Mouse (Mus musculus) stomach, embryonic 16.5 days (tissue): ENCODE measurements around the gene Hspb1. TPM values are rescaled to one million over a fixed set of nuclear protein-coding genes. Genes with fewer than 3 reads are reported as not detected.

ENCODE experiments used
- ATAC-seq: fragments of 200-750 bp; cut with Nextera tagmentation; 2 replicates; pipeline ENCODE4 v1.8.0; 2017; ENCODE audit warnings: moderate number of reproducible peaks, moderate TSS enrichment; ENCODE audit not compliant: insufficient read depth, low FRiP score
- H3K27ac ChIP-seq: fragments of 300-500 bp; sonication (generic); 2 replicates; pipeline ENCODE4 v1.5.1; 2014; ENCODE audit warnings: low read length
- H3K27me3 ChIP-seq: fragments of 300-500 bp; sonication (generic); 2 replicates; pipeline ENCODE4 v1.6.1; 2014; ENCODE audit warnings: low read length, control low read depth, mixed read lengths; ENCODE audit not compliant: control insufficient read depth, insufficient read depth
- H3K36me3 ChIP-seq: fragments of 300-500 bp; sonication (generic); 2 replicates; pipeline ENCODE4 v1.6.1; 2014; ENCODE audit warnings: low read length; ENCODE audit not compliant: control insufficient read depth, insufficient read depth
- H3K4me1 ChIP-seq: fragments of 300-500 bp; sonication (generic); 2 replicates; pipeline ENCODE4 v1.6.1; 2014; ENCODE audit warnings: low read length, control low read depth, mixed read lengths; ENCODE audit not compliant: control insufficient read depth, insufficient read depth
- H3K4me2 ChIP-seq: fragments of 300-500 bp; sonication (generic); 2 replicates; pipeline ENCODE4 v1.6.1; 2014; ENCODE audit warnings: low read depth, low read length, mixed read lengths
- H3K4me3 ChIP-seq: fragments of 300-500 bp; sonication (generic); replicated peaks from 2 replicates; pipeline ENCODE4 v1.5.1; 2014; ENCODE audit warnings: mild to moderate bottlenecking, low read length
- H3K9ac ChIP-seq: fragments of 300-500 bp; sonication (generic); 2 replicates; pipeline ENCODE4 v1.6.1; 2014; ENCODE audit warnings: low read length
- H3K9me3 ChIP-seq: fragments of 300-500 bp; sonication (generic); replicated peaks from 2 replicates; pipeline ENCODE4 v1.6.1; 2016; ENCODE audit warnings: low read length, control low read depth; ENCODE audit not compliant: control insufficient read depth
- WGBS: fragments of 180-500 bp; shearing (Covaris S2); extraction: QIAGEN DNeasy Blood & Tissue Kit; methylation state at CpG from one replicate; pipeline ENCODE4 v1.1.7; 2014; 5-methylcytosine and 5-hydroxymethylcytosine counted together
- polyA plus RNA-seq: library from polyadenylated mRNA; unstranded; fragments of >200 nt; fragmentation: Nextera tagmentation; extraction: Ambion mirVana; gene quantifications from 2 replicates; pipeline ENCODE4 v1.2.1, GENCODE M21; 2015

The Hspb1 gene
- polyA plus RNA-seq, 1 experiment from 2014 or later: 649 TPM

- no peak for ATAC-seq
- Histone ChIP-seq H3K9me3 (no peaks in the 10 kb centered on the region), H3K27me3 (no peaks in the 10 kb centered on the region), H3K4me1 (peaks cover 5% of the 10 kb centered on the region; the same call in 1 of the 2 replicates), H3K9ac (no peak overlapping the region), H3K4me2 (no peak overlapping the region), H3K4me3 (no peak overlapping the region), H3K36me3 (peaks cover 16% of the 10 kb centered on the region), H3K27ac (no peak overlapping the region)
- 78% methylated on average over 6 of the region's 6 CpGs for WGBS
Observed at GRCm38 (mm10) chr5:135914156-135914555, 26.4 kb downstream of the Hspb1 start.

- Histone ChIP-seq H3K4me2 (no peak overlapping the region), H3K36me3 (peaks cover 15% of the 10 kb centered on the region)
- WGBS: 75% methylated on average over 6 of the region's 6 CpGs
Observed at GRCm38 (mm10) chr5:135916051-135916565, 28.4 kb downstream of the Hspb1 start.

GRCm38 (mm10) chr5:135916601-135917000 is 28.9 kb downstream of the Hspb1 start:
- Histone ChIP-seq H3K36me3 (peaks cover 14% of the 10 kb centered on the region; the same call in 1 of the 2 replicates), H3K27ac (no peak overlapping the region), H3K4me1 (peaks cover 5% of the 10 kb centered on the region; the same call in 1 of the 2 replicates), H3K9me3 (no peaks in the 10 kb centered on the region), H3K4me2 (no peak overlapping the region), H3K27me3 (no peaks in the 10 kb centered on the region), H3K4me3 (no peak overlapping the region), H3K9ac (no peak overlapping the region)
- WGBS: 94% methylated on average over 3 of the region's 3 CpGs
- ATAC-seq: no peak

More at GRCm38 (mm10) chr5:135916051-135916565, 28.4 kb downstream of the Hspb1 start:
- no peak overlapping the region for H3K27ac ChIP-seq
- no peaks in the 10 kb centered on the region for H3K27me3 ChIP-seq
- H3K4me1 ChIP-seq: peaks cover 5% of the 10 kb centered on the region; the same call in 1 of the 2 replicates
- no peak overlapping the region for H3K9ac ChIP-seq
- no peaks in the 10 kb centered on the region for H3K9me3 ChIP-seq
- H3K4me3 ChIP-seq: no peak overlapping the region
- ATAC-seq: no peak

- WGBS: 92% methylated on average over 8 of the region's 8 CpGs
- H3K9ac ChIP-seq: no peak overlapping the region
- H3K27me3 ChIP-seq: no peaks in the 10 kb centered on the region
- H3K36me3 ChIP-seq: peaks cover 19% of the 10 kb centered on the region
- H3K4me2 ChIP-seq: no peak overlapping the region
- no peak for ATAC-seq
- H3K4me1 ChIP-seq: peaks cover 5% of the 10 kb centered on the region; the same call in 1 of the 2 replicates
- no peaks in the 10 kb centered on the region for H3K9me3 ChIP-seq
- no peak overlapping the region for H3K4me3 ChIP-seq
- H3K27ac ChIP-seq: no peak overlapping the region
Observed at GRCm38 (mm10) chr5:135917327-135918058, 29.8 kb downstream of the Hspb1 start.

- H3K4me3 ChIP-seq: no peak overlapping the region
- H3K9me3 ChIP-seq: no peaks in the 10 kb centered on the region
- no peak overlapping the region for H3K27ac ChIP-seq
- 89% methylated on average over 5 of the region's 5 CpGs for WGBS
- no peak overlapping the region for H3K9ac ChIP-seq
- H3K4me1 ChIP-seq: peaks cover 5% of the 10 kb centered on the region; the same call in 1 of the 2 replicates
- H3K36me3 ChIP-seq: peaks cover 23% of the 10 kb centered on the region
- H3K4me2 ChIP-seq: no peak overlapping the region
- ATAC-seq: no peak
- no peaks in the 10 kb centered on the region for H3K27me3 ChIP-seq
Observed at GRCm38 (mm10) chr5:135918059-135918437, 30.3 kb downstream of the Hspb1 start.

- H3K9ac ChIP-seq: no peak overlapping the region
- H3K4me3 ChIP-seq: no peak overlapping the region
- no peaks in the 10 kb centered on the region for H3K27me3 ChIP-seq
- H3K4me1 ChIP-seq: no peaks in the 10 kb centered on the region
- no peaks in the 10 kb centered on the region for H3K9me3 ChIP-seq
- no peak overlapping the region for H3K4me2 ChIP-seq
- H3K36me3 ChIP-seq: peaks cover 23% of the 10 kb centered on the region
- H3K27ac ChIP-seq: no peak overlapping the region
- ATAC-seq: no peak
- 91% methylated on average over 5 of the region's 5 CpGs for WGBS
Observed at GRCm38 (mm10) chr5:135918593-135918992, 30.9 kb downstream of the Hspb1 start.

GRCm38 (mm10) chr5:135919902-135920301 is 32.2 kb downstream of the Hspb1 start:
- Histone ChIP-seq H3K9ac (no peak overlapping the region), H3K4me3 (no peak overlapping the region), H3K27ac (no peak overlapping the region), H3K4me1 (no peaks in the 10 kb centered on the region), H3K4me2 (no peak overlapping the region), H3K9me3 (no peaks in the 10 kb centered on the region), H3K27me3 (no peaks in the 10 kb centered on the region), H3K36me3 (peaks cover 23% of the 10 kb centered on the region)
- ATAC-seq: no peak
- WGBS: 87% methylated on average over 3 of the region's 3 CpGs

GRCm38 (mm10) chr5:135923901-135924300 is 36.2 kb downstream of the Hspb1 start:
- no peaks in the 10 kb centered on the region for H3K9me3 ChIP-seq
- no peak overlapping the region for H3K4me2 ChIP-seq
- no peak for ATAC-seq
- H3K27me3 ChIP-seq: no peaks in the 10 kb centered on the region
- 87% methylated on average over 7 of the region's 7 CpGs for WGBS
- H3K27ac ChIP-seq: no peak overlapping the region
- peaks cover 24% of the 10 kb centered on the region for H3K36me3 ChIP-seq
- no peak overlapping the region for H3K9ac ChIP-seq
- H3K4me1 ChIP-seq: no peaks in the 10 kb centered on the region
- H3K4me3 ChIP-seq: no peak overlapping the region

GRCm38 (mm10) chr5:135929685-135930424 is 42.1 kb downstream of the Hspb1 start:
- peaks cover 21% of the 10 kb centered on the region for H3K36me3 ChIP-seq
- H3K4me3 ChIP-seq: no peak overlapping the region
- no peaks in the 10 kb centered on the region for H3K9me3 ChIP-seq
- ATAC-seq: no peak
- WGBS: 78% methylated on average over 6 of the region's 6 CpGs
- H3K27ac ChIP-seq: no peak overlapping the region
- H3K4me1 ChIP-seq: peaks cover 16% of the 10 kb centered on the region
- H3K27me3 ChIP-seq: no peaks in the 10 kb centered on the region
- no peak overlapping the region for H3K9ac ChIP-seq
- H3K4me2 ChIP-seq: no peak overlapping the region
